Mouse (Mus musculus) liver, postnatal 0 days (tissue): ENCODE results near the gene Gm28539. TPM values are rescaled to one million over a fixed set of nuclear protein-coding genes. Genes with fewer than 3 reads are reported as not detected.
A peak's percentile ranks its signal among the peaks of the same experiment; 100 is the strongest.
"Not testable (repeated sequence)": the region's sequence is repeated elsewhere in the genome, so short reads cannot be mapped to it uniquely, and the experiment has no call there.

ENCODE experiments used
- ATAC-seq: fragments of 200-750 bp; cut with Nextera tagmentation; 2 replicates; pipeline ENCODE4 v1.8.0; 2017; ENCODE audit warnings: mild to moderate bottlenecking, moderate library complexity
- DNase-seq: peaks from one replicate; pipeline ENCODE4 v3.0.0-alpha.2; 2016
- H3K27ac ChIP-seq: fragments of 300-500 bp; sonication (generic); 2 replicates; pipeline ENCODE4 v1.5.1; 2014; ENCODE audit warnings: antibody characterized with exemption, moderate library complexity, mild to moderate bottlenecking, low read depth
- H3K27me3 ChIP-seq: fragments of 300-500 bp; sonication (generic); 2 replicates; pipeline ENCODE4 v1.6.1; 2014; ENCODE audit warnings: low read length, control low read depth, mixed read lengths; ENCODE audit not compliant: insufficient read depth
- H3K36me3 ChIP-seq: fragments of 300-500 bp; sonication (generic); replicated peaks from 2 replicates; pipeline ENCODE4 v1.6.1; 2014; ENCODE audit warnings: mild to moderate bottlenecking, control low read depth, low read length, moderate library complexity, mixed read lengths; ENCODE audit not compliant: insufficient read depth
- H3K4me1 ChIP-seq: fragments of 300-500 bp; sonication (generic); 2 replicates; pipeline ENCODE4 v1.6.1; 2014; ENCODE audit warnings: antibody characterized with exemption, mild to moderate bottlenecking, control low read depth; ENCODE audit not compliant: insufficient read depth
- H3K4me2 ChIP-seq: fragments of 300-500 bp; sonication (generic); 2 replicates; pipeline ENCODE4 v1.6.1; 2014; ENCODE audit warnings: low read depth, mild to moderate bottlenecking, low read length, moderate library complexity, mixed read lengths
- H3K4me3 ChIP-seq: fragments of 300-500 bp; sonication (generic); 2 replicates; pipeline ENCODE4 v1.5.1; 2014; ENCODE audit warnings: low read depth, low read length
- H3K9ac ChIP-seq: fragments of 300-500 bp; sonication (generic); replicated peaks from 2 replicates; pipeline ENCODE4 v1.6.1; 2014; ENCODE audit warnings: mild to moderate bottlenecking, moderate library complexity
- H3K9me3 ChIP-seq: fragments of 300-500 bp; sonication (generic); 2 replicates; pipeline ENCODE4 v1.6.1; 2016; ENCODE audit warnings: mild to moderate bottlenecking, control low read depth, low read length, mixed read lengths
- CTCF ChIP-seq: sonication (generic); IDR thresholded peaks from 2 replicates; pipeline ENCODE4 v1.5.1; 2016; ENCODE audit warnings: antibody characterized with exemption, low read depth
- EP300 ChIP-seq: IDR thresholded peaks from 2 replicates; pipeline ENCODE4 v1.6.1; 2016; ENCODE audit warnings: antibody characterized with exemption, low read depth, mild to moderate bottlenecking
- WGBS: fragments of 180-500 bp; shearing (Covaris S2); extraction: QIAGEN DNeasy Blood & Tissue Kit; methylation state at CpG from one replicate; pipeline ENCODE4 v1.1.7; 2014; ENCODE audit not compliant: insufficient replicate concordance; 5-methylcytosine and 5-hydroxymethylcytosine counted together
- polyA plus RNA-seq: library from polyadenylated mRNA; unstranded; fragments of >200 nt; fragmentation: Nextera tagmentation; extraction: Ambion mirVana; gene quantifications from 2 replicates; pipeline ENCODE4 v1.2.1, GENCODE M21; 2015

The Gm28539 gene
- polyA plus RNA-seq, 1 experiment from 2014 or later: not detected

DNA sequence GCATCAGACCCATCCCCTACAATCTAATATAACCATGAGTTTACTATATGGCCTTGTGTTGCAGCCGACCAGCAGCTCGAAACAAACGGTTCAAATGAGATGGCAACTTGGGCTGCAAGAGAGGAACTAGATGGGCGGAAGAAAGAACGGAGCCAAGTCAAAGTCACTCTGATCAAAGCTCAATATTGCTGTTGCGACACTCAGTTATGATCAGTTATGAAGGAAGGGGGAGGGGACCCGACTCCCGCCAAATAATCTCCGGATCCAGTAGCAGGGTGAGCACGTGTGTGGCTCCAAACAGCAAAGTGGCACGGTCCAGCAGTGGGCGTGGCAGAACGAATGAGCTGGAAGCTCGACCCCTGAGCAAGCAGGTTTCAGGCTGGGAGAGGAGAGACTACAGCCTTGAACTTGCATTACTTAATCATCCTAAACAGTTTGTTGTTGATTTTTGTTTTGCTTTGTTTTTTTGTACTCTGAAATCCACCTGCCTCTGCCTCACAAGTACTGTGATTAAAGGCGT, 10.0 kb downstream of the Gm28539 start:
- no peaks in the 10 kb centered on the region for H3K36me3 ChIP-seq
- no peak overlapping the region for H3K27ac ChIP-seq
- H3K9ac ChIP-seq: no peak overlapping the region
- H3K4me1 ChIP-seq: no peaks in the 10 kb centered on the region
- H3K4me3 ChIP-seq: no peak overlapping the region
- DNase-seq (no peak), ATAC-seq (no peak)
- 83% methylated on average over 15 of the region's 15 CpGs for WGBS
- no peak overlapping the region for H3K4me2 ChIP-seq
- no peaks in the 10 kb centered on the region for H3K9me3 ChIP-seq
- TF ChIP-seq EP300 (no peak), CTCF (no peak)
- H3K27me3 ChIP-seq: no peaks in the 10 kb centered on the region

DNA sequence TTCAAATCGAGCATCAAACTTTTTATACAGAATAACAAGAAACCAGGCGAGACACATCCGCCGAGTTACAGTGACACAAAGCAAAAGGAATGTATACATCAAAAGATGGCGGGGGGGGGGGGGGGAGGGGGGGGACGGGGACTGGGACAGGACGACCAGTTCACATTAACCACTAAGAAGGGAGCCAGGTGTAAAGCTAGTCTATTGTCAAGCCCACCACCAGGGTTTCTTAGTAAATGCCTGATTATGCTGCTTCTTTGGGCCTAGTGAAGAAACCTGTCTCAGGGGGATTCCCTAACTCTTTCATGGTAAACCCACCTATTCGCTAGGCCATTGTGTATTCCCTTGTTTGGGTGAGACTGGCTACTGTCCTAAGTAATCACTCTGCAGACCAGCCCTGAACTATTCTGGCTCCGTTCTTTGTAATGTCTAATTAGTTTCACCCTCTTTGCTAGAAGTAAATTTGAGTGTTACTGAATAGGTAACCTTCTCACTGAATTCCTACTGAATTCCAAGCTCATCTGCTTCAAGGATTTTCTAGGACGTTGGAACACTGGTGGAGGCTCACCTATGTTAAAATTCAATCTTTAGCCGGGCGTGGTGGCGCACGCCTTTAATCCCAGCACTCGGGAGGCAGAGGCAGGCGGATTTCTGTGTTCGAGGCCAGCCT, 13.3 kb downstream of the Gm28539 start:
- not testable (repeated sequence) for H3K9ac ChIP-seq, DNase-seq, H3K9me3 ChIP-seq, H3K36me3 ChIP-seq, H3K27me3 ChIP-seq, H3K27ac ChIP-seq, H3K4me2 ChIP-seq, ATAC-seq, H3K4me1 ChIP-seq, H3K4me3 ChIP-seq
- 85% methylated on average over 14 of the region's 17 CpGs for WGBS

DNA sequence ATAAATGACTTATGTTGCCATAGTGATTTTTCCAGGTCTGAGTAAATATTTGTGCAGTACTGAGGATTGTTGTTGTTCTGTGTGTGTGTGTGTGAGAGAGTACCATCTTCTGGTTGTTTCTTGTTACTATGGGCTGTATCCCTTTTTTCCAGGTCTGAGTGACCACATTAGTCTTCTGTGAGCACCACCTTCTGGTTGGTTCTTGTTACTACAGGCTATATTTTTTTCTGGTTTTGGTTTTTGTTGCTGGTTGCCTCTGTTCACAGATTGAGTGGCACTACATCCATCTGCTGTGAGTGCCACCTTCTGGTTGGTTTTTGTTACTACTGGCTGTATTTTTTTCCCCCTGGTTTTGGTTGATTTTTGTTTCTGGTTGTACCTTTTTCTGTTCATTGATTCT, 22.2 kb downstream of the Gm28539 start:
- Histone ChIP-seq H3K27me3 (no peaks in the 10 kb centered on the region), H3K4me2 (no peak overlapping the region), H3K27ac (no peak overlapping the region), H3K4me3 (no peak overlapping the region), H3K36me3 (no peaks in the 10 kb centered on the region), H3K4me1 (no peaks in the 10 kb centered on the region), H3K9me3 (no peaks in the 10 kb centered on the region), H3K9ac (no peak overlapping the region)
- TF ChIP-seq EP300 (no peak), CTCF (peak; percentile 68)
- ATAC-seq (peak; percentile 44), DNase-seq (peak; percentile 16)

- ATAC-seq (no peak), DNase-seq (no peak)
- 65% methylated on average over 1 of the region's 1 CpGs for WGBS
- no peak overlapping the region for H3K9ac ChIP-seq
- no peaks in the 10 kb centered on the region for H3K36me3 ChIP-seq
- no peak overlapping the region for H3K4me2 ChIP-seq
- no peaks in the 10 kb centered on the region for H3K9me3 ChIP-seq
- H3K27me3 ChIP-seq: no peaks in the 10 kb centered on the region
- H3K4me3 ChIP-seq: no peak overlapping the region
- H3K4me1 ChIP-seq: no peaks in the 10 kb centered on the region
- no peak for TF ChIP-seq EP300
- no peak for TF ChIP-seq CTCF
- H3K27ac ChIP-seq: no peak overlapping the region
Measured at GRCm38 (mm10) chr16:18860186-18860585, 23.8 kb downstream of the Gm28539 start.

- H3K9ac ChIP-seq, ATAC-seq, H3K4me1 ChIP-seq, H3K4me2 ChIP-seq, H3K27me3 ChIP-seq, H3K9me3 ChIP-seq, DNase-seq, H3K4me3 ChIP-seq, H3K27ac ChIP-seq: not testable (repeated sequence)
- 78% methylated on average over 1 of the region's 1 CpGs for WGBS
- peaks cover 25% of the 10 kb centered on the region for H3K36me3 ChIP-seq
Measured at GRCm38 (mm10) chr16:18870495-18870894, 34.1 kb downstream of the Gm28539 start.

DNA sequence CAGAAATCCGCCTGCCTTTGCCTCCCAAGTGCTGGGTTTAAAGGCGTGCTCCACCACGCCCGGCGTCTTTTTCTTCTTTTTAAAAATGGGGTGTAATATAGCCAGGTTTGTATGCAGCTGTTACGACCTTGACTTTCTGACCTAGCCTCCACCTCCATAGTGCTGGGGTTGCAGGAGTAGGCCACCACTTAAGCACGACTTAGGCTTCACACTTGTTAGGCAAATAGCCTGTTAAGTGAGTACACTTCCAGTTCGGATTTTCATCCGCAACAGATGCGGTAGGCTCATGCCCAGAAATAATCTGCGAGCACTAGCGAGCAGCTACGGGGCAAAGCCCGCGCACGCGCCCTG, 39.7 kb downstream of the Gm28539 start:
- Histone ChIP-seq H3K36me3 (peaks cover 30% of the 10 kb centered on the region), H3K9ac (peak overlapping the region; percentile 95), H3K27me3 (no peaks in the 10 kb centered on the region), H3K4me1 (peaks cover 34% of the 10 kb centered on the region), H3K4me3 (peak overlapping the region; percentile 77), H3K9me3 (no peaks in the 10 kb centered on the region), H3K4me2 (peak overlapping the region; percentile 98), H3K27ac (peak overlapping the region; percentile 97)
- no peak for TF ChIP-seq EP300
- no peak for TF ChIP-seq CTCF
- no peak for DNase-seq
- WGBS: under 1% methylated on average over 17 of the region's 17 CpGs
- no peak for ATAC-seq
